Mouse (Mus musculus): ENCODE measurements at regions not wholly inside any gene's neighbourhood (a gene's known extent, or its start where the extent isn't known, plus 50 kb on each side); places are given as distances from the start of the nearest gene placed in this dataset.

DNA sequence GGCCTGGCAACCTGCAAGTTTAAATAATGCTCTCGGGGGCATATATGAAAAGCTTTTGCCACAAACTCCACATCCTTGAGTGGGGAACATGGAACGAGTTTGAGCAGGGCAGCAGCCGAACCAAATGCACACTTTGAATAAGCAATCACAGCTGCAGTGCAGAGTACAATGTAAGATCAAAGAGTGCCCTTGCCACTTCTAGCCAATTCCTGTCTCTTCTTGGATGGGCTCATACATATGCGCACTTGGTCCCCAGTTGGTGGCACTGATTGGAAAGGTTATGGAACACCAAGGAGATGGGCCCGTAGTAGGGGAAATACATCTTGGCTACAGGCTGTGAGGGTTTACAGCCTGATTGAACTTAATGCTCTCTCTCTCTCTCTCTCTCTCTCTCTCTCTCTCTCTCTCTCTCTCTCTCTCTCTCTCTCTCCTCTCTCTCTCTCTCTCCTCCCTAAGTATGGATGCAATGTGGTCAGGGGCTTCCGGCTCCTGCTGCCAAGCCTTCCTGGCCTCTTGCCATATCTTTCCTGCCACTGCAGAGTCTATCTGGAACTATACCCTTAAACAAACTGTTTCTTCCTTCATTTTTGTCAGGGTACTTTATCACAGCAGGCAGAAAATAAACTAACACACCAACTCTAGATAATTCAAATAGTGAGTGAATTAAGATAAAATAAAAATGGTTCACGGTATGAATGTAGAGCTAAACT is 88.6 kb upstream of the Mbnl3 start:
- DNase-seq, result peak; percentile 3 to 7

DNA sequence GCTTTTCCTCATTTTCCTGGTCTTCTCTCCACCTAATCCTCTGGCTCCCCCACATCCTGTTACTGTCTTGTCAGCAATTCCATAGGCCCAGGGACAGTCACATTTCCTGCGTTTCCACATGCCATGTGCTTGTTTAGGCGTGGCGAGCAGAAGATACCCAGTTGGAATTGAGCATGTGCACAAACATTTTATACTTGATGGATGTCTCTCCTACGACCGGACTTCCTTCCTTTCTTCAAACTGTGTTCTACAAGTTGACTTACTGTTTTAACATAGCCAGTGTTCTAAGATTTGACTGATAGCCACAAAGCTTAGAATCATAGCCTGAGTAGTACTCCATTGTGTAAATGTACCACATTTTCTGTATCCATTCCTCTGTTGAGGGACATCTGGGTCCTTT is 86.0 kb upstream of the Mbnl3 start:
- peak; percentile 2 to 11 for DNase-seq

DNA sequence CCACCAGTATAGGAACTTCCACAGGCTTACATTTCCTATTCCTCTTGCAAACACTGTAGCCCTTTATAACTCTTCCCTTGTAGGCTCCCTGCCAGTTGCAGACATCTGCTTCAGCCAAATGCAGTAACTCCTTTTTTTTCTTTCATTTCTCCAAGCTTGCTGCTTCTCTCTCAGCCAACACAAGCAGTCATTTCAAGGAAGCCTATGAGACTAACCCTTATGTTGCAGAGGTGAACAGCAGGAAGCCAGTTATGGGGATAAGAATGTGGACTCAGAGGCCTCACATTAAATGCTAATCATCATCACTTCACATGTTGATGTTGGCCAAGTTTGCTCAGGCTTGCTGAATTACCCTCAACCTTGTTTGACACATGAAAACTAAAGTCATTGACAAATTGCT is 71.9 kb upstream of the Mbnl3 start:
- no peak for DNase-seq

DNA sequence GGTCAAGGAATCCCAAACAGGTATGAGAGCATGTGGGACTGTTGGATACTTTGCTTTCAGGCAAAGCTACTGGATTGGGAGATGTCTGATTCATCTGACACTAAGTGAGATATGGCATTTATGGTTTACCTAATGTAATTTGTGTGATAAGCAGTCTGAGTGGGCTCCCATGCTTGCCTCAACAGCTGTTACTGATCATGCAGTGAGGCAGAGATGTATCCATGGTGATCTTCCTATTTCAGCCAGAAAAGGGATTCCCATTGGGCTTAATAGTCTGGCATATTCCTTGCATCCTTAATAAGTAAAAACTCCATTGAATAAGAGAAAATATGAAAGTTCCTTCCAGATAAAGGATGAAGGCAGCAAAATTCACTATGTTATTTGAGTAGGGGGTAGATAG is 58.4 kb upstream of the Mbnl3 start:
- DNase-seq, result no peak

Measured in lung, adult 18-20 months (tissue).